In the genomic region with DNA sequence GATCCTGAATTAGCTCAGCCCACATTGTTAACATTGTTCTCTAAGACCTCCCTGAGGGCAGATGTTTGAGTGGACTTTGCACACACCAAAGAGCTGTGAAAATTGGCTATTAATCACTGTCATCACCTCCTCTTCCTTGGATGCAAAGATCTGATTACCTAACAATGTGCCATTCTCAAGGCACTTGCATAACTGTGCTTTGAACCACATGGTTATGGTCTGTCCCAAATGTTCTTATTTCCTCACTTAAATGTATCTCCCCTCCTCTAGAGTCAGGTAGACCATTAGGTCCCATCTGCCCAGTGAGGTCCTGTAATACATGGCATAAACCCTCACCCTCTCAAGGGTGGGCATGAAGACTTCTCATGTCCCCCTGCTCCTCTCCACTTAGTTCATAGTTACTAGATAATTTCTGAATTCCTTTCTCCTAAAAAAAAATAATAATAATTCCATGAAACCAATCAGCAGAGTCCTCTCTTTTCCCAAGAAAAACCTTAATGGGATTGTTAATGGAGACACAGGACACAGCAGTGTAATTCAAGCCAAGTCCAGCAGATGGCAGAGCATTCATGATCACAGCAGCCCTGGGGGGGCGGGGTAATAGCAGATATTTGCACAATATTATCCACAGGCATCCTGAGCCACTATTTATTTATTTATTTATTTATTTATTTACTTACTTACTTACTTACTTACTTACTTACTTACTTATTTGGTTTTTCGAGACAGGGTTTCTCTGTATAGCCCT, we compare ENCODE assay signal across 8 mouse cellular contexts. TPM values are rescaled to one million over a fixed set of nuclear protein-coding genes. Genes with fewer than 3 reads are reported as not detected.
A peak's percentile ranks its signal among the peaks of the same experiment; 100 is the strongest.
DNase-seq lines count a peak whose midpoint lies in the region; ATAC-seq and TF ChIP-seq lines count a peak whose summit lies in the region.

No protein-coding gene starts in this region.

- no peak overlapping the region for H3K4me3 ChIP-seq in CH12.LX (replicated peaks in 1 of 3; ENCODE audit: low read depth in 2 of 3, low read length in 2 of 3, poor library complexity in 1 of 3)
- no peak overlapping the region for H3K4me3 ChIP-seq in forebrain, postnatal 0 days (ENCODE audit: low read depth, low read length)
- no peak overlapping the region for H3K4me3 ChIP-seq in kidney, adult 2 months (ENCODE audit: insufficient read depth, low read depth, low read length)
- H3K4me3 ChIP-seq in limb, embryonic 10.5 days = no peak overlapping the region

- DNase-seq in 416B (ENCODE audit: low read depth) = peak; percentile 59
- peak; percentile 68 for DNase-seq in CH12.LX (ENCODE audit: extremely low read depth)
- peak; percentile 67 for DNase-seq in brain, embryonic 14.5 days (ENCODE audit: low read depth)
- DNase-seq in forebrain, postnatal 0 days = peak; percentile 69
- DNase-seq in kidney, adult 2 months = peak; percentile 79
- DNase-seq in limb, embryonic 10.5 days (ENCODE audit: low spot score) = peak; percentile 56
- DNase-seq in retina, postnatal 1 day = peak; percentile 74
- DNase-seq in urinary bladder, postnatal 4 days (ENCODE audit: low spot score in 2 of 2) = peak; percentile 26 to 71

- H3K4me2 ChIP-seq in CH12.LX (ENCODE audit: insufficient read depth, low read depth, poor library complexity, severe bottlenecking) = no peak overlapping the region
- no peak overlapping the region for H3K4me2 ChIP-seq in forebrain, postnatal 0 days (ENCODE audit: low read depth)

- dilution Hi-C loops in CH12.LX (cut with MboI; ENCODE audit: extremely low pct_ligation_motif_present, extremely low pct_unique_long_range_greater_than_20kb, low sequenced_read_pairs) = no loop called here

- peak; percentile 65 for TF ChIP-seq RAD21 in CH12.LX (IDR thresholded peaks at IDR 0.05; ENCODE audit: low read depth, low read length)

- H3K9me3 ChIP-seq in CH12.LX (replicated peaks; ENCODE audit: low read length) = no peaks in the 10 kb centered on the region
- no peaks in the 10 kb centered on the region for H3K9me3 ChIP-seq in forebrain, postnatal 0 days (ENCODE audit: low read length)
- H3K9me3 ChIP-seq in limb, embryonic 10.5 days (replicated peaks) = no peaks in the 10 kb centered on the region

- H3K4me1 ChIP-seq in CH12.LX (ENCODE audit: control insufficient read depth in 1 of 2, insufficient read depth in 2 of 2) = no peaks in the 10 kb centered on the region
- no peaks in the 10 kb centered on the region for H3K4me1 ChIP-seq in forebrain, postnatal 0 days (ENCODE audit: insufficient read depth)
- no peaks in the 10 kb centered on the region for H3K4me1 ChIP-seq in kidney, adult 2 months (ENCODE audit: control insufficient read depth, insufficient read depth, low read length)
- no peaks in the 10 kb centered on the region for H3K4me1 ChIP-seq in limb, embryonic 10.5 days

- no peaks in the 10 kb centered on the region for H3K79me2 ChIP-seq in CH12.LX (replicated peaks; ENCODE audit: control insufficient read depth, extremely low read depth, insufficient read depth, poor library complexity, severe bottlenecking)

- peak; percentile 54 to 77; a peak in 3 of 4 replicates for TF ChIP-seq CTCF in CH12.LX (conservative IDR thresholded peaks at IDR 0.05 in 1 of 2, IDR thresholded peaks at IDR 0.05 in 1 of 2; ENCODE audit: low read depth in 2 of 2, low read length in 2 of 2)
- peak; percentile 71; the same call in 1 of the 2 replicates for TF ChIP-seq CTCF in brain, embryonic 14.5 days (IDR thresholded peaks at IDR 0.05; ENCODE audit: borderline replicate concordance, extremely low read depth, insufficient read depth, insufficient read length)
- TF ChIP-seq CTCF in forebrain, postnatal 0 days (IDR thresholded peaks at IDR 0.05; ENCODE audit: low read depth) = peak; percentile 72
- peak; percentile 76 for TF ChIP-seq CTCF in kidney, adult 2 months (conservative IDR thresholded peaks at IDR 0.05; ENCODE audit: insufficient read depth, insufficient read length, low read depth, low read length)

- in situ Hi-C loops in CH12.LX (cut with MboI; ENCODE audit: low pct_ligation_motif_present, low pct_unique_long_range_greater_than_20kb, low sequenced_read_pairs) = no loop called here

- H3K36me3 ChIP-seq in CH12.LX (replicated peaks in 1 of 2; ENCODE audit: control insufficient read depth in 1 of 2, insufficient read depth in 1 of 2, low read length in 1 of 2) = no peaks in the 10 kb centered on the region
- no peaks in the 10 kb centered on the region for H3K36me3 ChIP-seq in forebrain, postnatal 0 days (ENCODE audit: insufficient read depth)
- H3K36me3 ChIP-seq in kidney, adult 2 months (ENCODE audit: control insufficient read depth, insufficient read depth, low read length) = no peaks in the 10 kb centered on the region
- no peaks in the 10 kb centered on the region for H3K36me3 ChIP-seq in limb, embryonic 10.5 days

- no peak for TF ChIP-seq POLR2A in CH12.LX (IDR thresholded peaks at IDR 0.05; ENCODE audit: low read depth, low read length)
- TF ChIP-seq POLR2A in brain, embryonic 14.5 days (IDR thresholded peaks at IDR 0.05; ENCODE audit: borderline replicate concordance, extremely low read depth, insufficient read depth, insufficient read length, poor library complexity, severe bottlenecking) = no peak
- no peak for TF ChIP-seq POLR2A in kidney, adult 2 months (IDR thresholded peaks at IDR 0.05; ENCODE audit: low read depth, low read length)

- no peak overlapping the region for H3K27ac ChIP-seq in CH12.LX (ENCODE audit: insufficient read depth, low read depth)
- H3K27ac ChIP-seq in forebrain, postnatal 0 days (ENCODE audit: low read depth, low read length) = no peak overlapping the region
- no peak overlapping the region for H3K27ac ChIP-seq in kidney, adult 2 months (ENCODE audit: insufficient read depth, low read depth, low read length)
- H3K27ac ChIP-seq in limb, embryonic 10.5 days = no peak overlapping the region

- peaks cover 2% of the 10 kb centered on the region for H3K27me3 ChIP-seq in CH12.LX (replicated peaks)
- H3K27me3 ChIP-seq in forebrain, postnatal 0 days (ENCODE audit: insufficient read depth, low read length) = no peaks in the 10 kb centered on the region
- H3K27me3 ChIP-seq in kidney, adult 2 months (replicated peaks; ENCODE audit: control insufficient read depth, insufficient read depth, low read length) = no peaks in the 10 kb centered on the region
- H3K27me3 ChIP-seq in limb, embryonic 10.5 days (ENCODE audit: low read depth, poor library complexity, severe bottlenecking) = no peaks in the 10 kb centered on the region

- 53% methylated on average over 2 of the region's 2 CpGs for WGBS in forebrain, postnatal 0 days
- WGBS in kidney, adult 2 months = 49% methylated on average over 2 of the region's 2 CpGs
- 55% methylated on average over 2 of the region's 2 CpGs for WGBS in limb, embryonic 10.5 days

- no peak for TF ChIP-seq EP300 in CH12.LX (IDR thresholded peaks at IDR 0.05; ENCODE audit: low read length)

- no peak overlapping the region for H3K9ac ChIP-seq in CH12.LX (ENCODE audit: insufficient read depth, low read depth)
- H3K9ac ChIP-seq in forebrain, postnatal 0 days = no peak overlapping the region

- peak; percentile 63 for ATAC-seq in forebrain, postnatal 0 days

RNA-seq across cellular contexts. Expression of gene Zfyve9, which starts 17.7 kb away (rescaled TPM):
- 2.5 and 2.8 TPM in 2 replicates for total RNA-seq in CH12.LX (2012; rRNA removed)
- 0.83 and 0.89 TPM in 2 replicates for total RNA-seq in CH12.LX (2014; rRNA removed)
- polyA plus RNA-seq in CH12.LX (2012; ENCODE audit: insufficient read length, low read depth) = 1.6 and 1.7 TPM in 2 replicates
- polyA plus RNA-seq in brain, embryonic 14.5 days (2012; rRNA removed) = 7.3 and 15.2 TPM in 2 replicates
- 32.5 and 39.2 TPM in 2 replicates for total RNA-seq in forebrain, postnatal 0 days (2014; rRNA removed)
- polyA plus RNA-seq in forebrain, postnatal 0 days (2015; fragmentation: Nextera tagmentation; extraction: Ambion mirVana) = 5.1 and 6.8 TPM in 2 replicates
- 5.2 and 6.5 TPM in 2 replicates for polyA plus RNA-seq in kidney, adult 2 months (2012; rRNA removed)
- 4.5 and 5.1 TPM in 2 replicates for polyA plus RNA-seq in limb, embryonic 10.5 days (2016; fragmentation: Nextera tagmentation; extraction: Ambion mirVana)

RNA-seq across cellular contexts. Expression of gene Btf3l4, which starts 35.2 kb away (rescaled TPM):
- 32.1 and 33.3 TPM in 2 replicates for total RNA-seq in CH12.LX (2012; rRNA removed)
- 52.7 and 70.5 TPM in 2 replicates for total RNA-seq in CH12.LX (2014; rRNA removed)
- polyA plus RNA-seq in CH12.LX (2012; ENCODE audit: insufficient read length, low read depth) = 67.6 and 74.5 TPM in 2 replicates
- polyA plus RNA-seq in brain, embryonic 14.5 days (2012; rRNA removed) = 113 and 134 TPM in 2 replicates
- total RNA-seq in forebrain, postnatal 0 days (2014; rRNA removed) = 119 and 164 TPM in 2 replicates
- polyA plus RNA-seq in forebrain, postnatal 0 days (2015; fragmentation: Nextera tagmentation; extraction: Ambion mirVana) = 186 and 197 TPM in 2 replicates
- polyA plus RNA-seq in kidney, adult 2 months (2012; rRNA removed) = 12.7 and 16.7 TPM in 2 replicates
- 170 and 214 TPM in 2 replicates for polyA plus RNA-seq in limb, embryonic 10.5 days (2016; fragmentation: Nextera tagmentation; extraction: Ambion mirVana)

RNA-seq across cellular contexts. Expression of gene Txndc12, which starts 36.1 kb away (rescaled TPM):
- total RNA-seq in CH12.LX (2012; rRNA removed) (35.9 and 45.5 TPM in 2 replicates), CH12.LX (2014; rRNA removed) (61.4 and 62.3 TPM in 2 replicates)
- 44.1 and 52.7 TPM in 2 replicates for polyA plus RNA-seq in CH12.LX (2012; ENCODE audit: insufficient read length, low read depth)
- 54.3 and 57.1 TPM in 2 replicates for polyA plus RNA-seq in brain, embryonic 14.5 days (2012; rRNA removed)
- 54.0 and 71.9 TPM in 2 replicates for total RNA-seq in forebrain, postnatal 0 days (2014; rRNA removed)
- polyA plus RNA-seq in forebrain, postnatal 0 days (2015; fragmentation: Nextera tagmentation; extraction: Ambion mirVana) = 65.1 and 71.9 TPM in 2 replicates
- polyA plus RNA-seq in kidney, adult 2 months (2012; rRNA removed) = 22.5 and 25.3 TPM in 2 replicates
- 93.4 and 102 TPM in 2 replicates for polyA plus RNA-seq in limb, embryonic 10.5 days (2016; fragmentation: Nextera tagmentation; extraction: Ambion mirVana)

RNA-seq across cellular contexts. Expression of gene Kti12, which starts 49.3 kb away (rescaled TPM):
- total RNA-seq in CH12.LX (2012; rRNA removed) (36.1 and 48.4 TPM in 2 replicates), CH12.LX (2014; rRNA removed) (51.4 and 66.0 TPM in 2 replicates)
- 73.8 and 81.3 TPM in 2 replicates for polyA plus RNA-seq in CH12.LX (2012; ENCODE audit: insufficient read length, low read depth)
- polyA plus RNA-seq in brain, embryonic 14.5 days (2012; rRNA removed) = 27.5 and 35.4 TPM in 2 replicates
- total RNA-seq in forebrain, postnatal 0 days (2014; rRNA removed) = 20.1 and 34.4 TPM in 2 replicates
- polyA plus RNA-seq in forebrain, postnatal 0 days (2015; fragmentation: Nextera tagmentation; extraction: Ambion mirVana) = 26.3 and 32.2 TPM in 2 replicates
- 27.3 and 28.6 TPM in 2 replicates for polyA plus RNA-seq in kidney, adult 2 months (2012; rRNA removed)
- polyA plus RNA-seq in limb, embryonic 10.5 days (2016; fragmentation: Nextera tagmentation; extraction: Ambion mirVana) = 70.8 and 81.3 TPM in 2 replicates

RNA-seq across cellular contexts. Expression of gene A730015C16Rik, which starts 50.2 kb away (rescaled TPM):
- 7.0 and 11.2 TPM in 2 replicates for total RNA-seq in CH12.LX (2012; rRNA removed)
- total RNA-seq in CH12.LX (2014; rRNA removed) = not detected in 2 replicates
- polyA plus RNA-seq in CH12.LX (2012; ENCODE audit: insufficient read length, low read depth) = 0.26 and 0.48 TPM in 2 replicates
- 0.10 and 0.26 TPM in 2 replicates for polyA plus RNA-seq in brain, embryonic 14.5 days (2012; rRNA removed)
- total RNA-seq in forebrain, postnatal 0 days (2014; rRNA removed) = 0.86 and 1.1 TPM in 2 replicates
- polyA plus RNA-seq in forebrain, postnatal 0 days (2015; fragmentation: Nextera tagmentation; extraction: Ambion mirVana) = 0.93 and 1.2 TPM in 2 replicates
- 0.15 TPM in 1 of 2 replicates, not detected in the other for polyA plus RNA-seq in kidney, adult 2 months (2012; rRNA removed)
- 1.5 and 2.0 TPM in 2 replicates for polyA plus RNA-seq in limb, embryonic 10.5 days (2016; fragmentation: Nextera tagmentation; extraction: Ambion mirVana)
